Mouse (Mus musculus): ENCODE measurements around the gene Wdr4. TPM values are rescaled to one million over a fixed set of nuclear protein-coding genes. Genes with fewer than 3 reads are reported as not detected.
"Not testable (repeated sequence)": the region's sequence is repeated elsewhere in the genome, so short reads cannot be mapped to it uniquely, and the experiment has no call there.

Wdr4 gene
- polyA plus RNA-seq, 1 experiment: 30.8 TPM

GRCm38 (mm10) chr17:31535871-31536629, 16.3 kb upstream of the Wdr4 start:
- DNase-seq (ENCODE audit: low read depth): no peak

GRCm38 (mm10) chr17:31535358-31535757, 15.6 kb upstream of the Wdr4 start:
- DNase-seq (ENCODE audit: low read depth): no peak

GRCm38 (mm10) chr17:31532331-31532730, 12.6 kb upstream of the Wdr4 start:
- not testable (repeated sequence) for DNase-seq (ENCODE audit: low read depth)

GRCm38 (mm10) chr17:31531441-31532158, 11.8 kb upstream of the Wdr4 start:
- DNase-seq (ENCODE audit: low read depth): no peak

GRCm38 (mm10) chr17:31529314-31529713, 9.5 kb upstream of the Wdr4 start:
- DNase-seq (ENCODE audit: low read depth): no peak

GRCm38 (mm10) chr17:31525816-31526215, 6.0 kb upstream of the Wdr4 start:
- DNase-seq (ENCODE audit: low read depth): no peak

- DNase-seq (ENCODE audit: low read depth): no peak
Measured at GRCm38 (mm10) chr17:31525114-31525513, 5.3 kb upstream of the Wdr4 start.

GRCm38 (mm10) chr17:31521948-31522347, 2.2 kb upstream of the Wdr4 start:
- no peak for DNase-seq (ENCODE audit: low read depth)

GRCm38 (mm10) chr17:31520895-31521294, 1.1 kb upstream of the Wdr4 start:
- no peak for DNase-seq (ENCODE audit: low read depth)

GRCm38 (mm10) chr17:31519344-31519945, 335 bp downstream of the Wdr4 start:
- no peak for DNase-seq (ENCODE audit: low read depth)

- DNase-seq (ENCODE audit: low read depth): no peak
Measured at GRCm38 (mm10) chr17:31514696-31515095, 5.1 kb downstream of the Wdr4 start.

GRCm38 (mm10) chr17:31512593-31512992, 7.2 kb downstream of the Wdr4 start:
- no peak for DNase-seq (ENCODE audit: low read depth)

- no peak for DNase-seq (ENCODE audit: low read depth)
Measured at GRCm38 (mm10) chr17:31511792-31512495, 7.8 kb downstream of the Wdr4 start.

- DNase-seq (ENCODE audit: low read depth): no peak
Measured at GRCm38 (mm10) chr17:31510944-31511343, 8.8 kb downstream of the Wdr4 start.

- no peak for DNase-seq (ENCODE audit: low read depth)
Measured at GRCm38 (mm10) chr17:31506282-31506681, 13.5 kb downstream of the Wdr4 start.

- no peak for DNase-seq (ENCODE audit: low read depth)
Measured at GRCm38 (mm10) chr17:31505013-31505412, 14.8 kb downstream of the Wdr4 start.

GRCm38 (mm10) chr17:31503936-31504335, 15.8 kb downstream of the Wdr4 start:
- DNase-seq (ENCODE audit: low read depth): no peak

- no peak for DNase-seq (ENCODE audit: low read depth)
Measured at GRCm38 (mm10) chr17:31503337-31503736, 16.4 kb downstream of the Wdr4 start.

GRCm38 (mm10) chr17:31502261-31502927, 17.4 kb downstream of the Wdr4 start:
- DNase-seq (ENCODE audit: low read depth): no peak

GRCm38 (mm10) chr17:31500908-31501307, 18.9 kb downstream of the Wdr4 start:
- no peak for DNase-seq (ENCODE audit: low read depth)

- no peak for DNase-seq (ENCODE audit: low read depth)
Measured at GRCm38 (mm10) chr17:31500416-31500815, 19.4 kb downstream of the Wdr4 start.

- no peak for DNase-seq (ENCODE audit: low read depth)
Measured at GRCm38 (mm10) chr17:31499725-31500124, 20.1 kb downstream of the Wdr4 start.
